Mouse (Mus musculus): Measurements from ENCODE around the gene Commd7. TPM values are rescaled to one million over a fixed set of nuclear protein-coding genes. Genes with fewer than 3 reads are reported as not detected.

Commd7 gene
- polyA plus RNA-seq, 1 experiment from 2014 or later = 84.6 TPM

DNA sequence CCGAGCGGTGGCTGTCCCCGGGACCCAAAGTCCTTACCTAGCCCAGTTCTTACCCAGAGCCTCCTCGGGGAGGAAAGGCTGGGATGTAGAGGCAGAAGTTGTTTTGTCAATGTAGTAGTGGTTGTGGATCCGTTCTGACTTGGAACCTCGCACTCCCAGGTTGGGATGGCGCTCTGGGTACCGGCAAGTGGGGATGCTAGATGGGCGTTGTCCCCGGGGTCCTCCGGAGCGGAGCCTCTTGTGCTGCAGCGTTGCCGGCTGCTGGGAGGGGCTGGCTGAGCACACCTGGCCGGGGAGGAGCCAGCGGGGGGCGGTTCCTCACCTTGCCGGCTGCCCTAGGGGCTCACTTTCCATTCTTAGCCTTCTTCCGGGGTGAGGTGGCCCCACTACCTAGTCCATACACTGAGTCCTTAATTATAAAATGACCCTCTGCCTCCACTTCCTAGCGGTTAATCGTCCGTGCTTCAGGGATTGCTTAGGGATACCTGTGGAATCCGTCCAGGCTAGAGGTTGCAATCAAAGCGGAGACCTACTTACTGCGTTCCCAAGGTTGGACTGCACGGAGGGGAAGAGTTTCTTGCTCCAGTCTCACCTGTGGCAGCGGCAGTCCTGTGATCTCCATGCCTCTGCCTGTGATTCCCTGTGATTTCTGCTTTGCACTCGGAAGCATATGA is 17.6 kb upstream of the Commd7 start:
- 1% methylated on average over 28 of the region's 28 CpGs for WGBS
- H3K4me3 ChIP-seq (replicated peaks) = peak overlapping the region; percentile 73
- H3K36me3 ChIP-seq = no peaks in the 10 kb centered on the region
- H3K27me3 ChIP-seq = peaks cover 12% of the 10 kb centered on the region
- no peaks in the 10 kb centered on the region for H3K9me3 ChIP-seq
- peaks cover 26% of the 10 kb centered on the region for H3K4me1 ChIP-seq (replicated peaks)
- H3K4me2 ChIP-seq (replicated peaks) = peak overlapping the region; percentile 79
- peak; percentile 13 for ATAC-seq
- H3K9ac ChIP-seq (replicated peaks) = peak overlapping the region; percentile 84
- no peak overlapping the region for H3K27ac ChIP-seq

GRCm38 (mm10) chr2:153649298-153650013 is 16.9 kb upstream of the Commd7 start, which contains the start of gene Dnmt3b:
TSS of gene Dnmt3b (plus strand) at chr2:153649450.
- Histone ChIP-seq H3K4me3 (replicated peaks) (peak within 1 kb of the TSS; percentile 73), H3K4me2 (replicated peaks) (peak within 1 kb of the TSS; percentile 79), H3K9ac (replicated peaks) (peak within 1 kb of the TSS; percentile 84), H3K27me3 (peaks cover 12% of the 10 kb centered on the region), H3K36me3 (no peaks in the 10 kb centered on the region), H3K4me1 (replicated peaks) (peaks cover 26% of the 10 kb centered on the region), H3K27ac (no peak within 1 kb of the TSS), H3K9me3 (no peaks in the 10 kb centered on the region)
- WGBS = under 1% methylated on average over 87 of the region's 93 CpGs
- ATAC-seq = peak; percentile 91

DNA sequence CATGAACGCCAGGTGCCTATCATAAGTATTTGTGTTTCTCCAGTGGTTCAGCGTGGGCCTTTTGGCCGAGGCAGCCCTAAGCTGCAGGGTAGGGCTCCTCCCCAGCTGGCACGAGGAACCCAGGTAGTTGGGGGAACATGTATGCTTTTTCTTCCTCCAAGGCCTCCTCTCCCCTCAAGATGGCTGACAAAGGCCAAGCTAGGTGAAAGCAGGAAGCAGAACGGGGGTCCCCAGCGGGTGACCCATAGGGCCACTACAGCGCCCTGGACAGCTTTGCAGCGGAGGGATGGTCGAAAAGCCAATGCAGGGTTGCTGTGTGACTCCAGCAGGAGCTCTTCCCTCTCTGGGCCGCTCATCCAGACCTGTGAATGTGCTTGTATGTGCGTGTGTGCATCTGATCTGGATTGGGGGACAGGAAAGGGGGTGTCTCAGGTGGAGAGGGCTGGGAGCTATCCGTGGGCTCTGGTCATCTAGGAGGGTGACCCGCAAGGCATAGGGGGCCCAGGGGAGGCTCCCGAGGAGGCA is 16.3 kb upstream of the Commd7 start:
- WGBS = 18% methylated on average over 13 of the region's 14 CpGs
- no peaks in the 10 kb centered on the region for H3K9me3 ChIP-seq
- peak overlapping the region; percentile 73 for H3K4me3 ChIP-seq (replicated peaks)
- peaks cover 12% of the 10 kb centered on the region for H3K27me3 ChIP-seq
- ATAC-seq = no peak
- peak overlapping the region; percentile 84 for H3K9ac ChIP-seq (replicated peaks)
- no peaks in the 10 kb centered on the region for H3K36me3 ChIP-seq
- H3K4me2 ChIP-seq (replicated peaks) = peak overlapping the region; percentile 79
- H3K27ac ChIP-seq = no peak overlapping the region
- H3K4me1 ChIP-seq (replicated peaks) = peaks cover 26% of the 10 kb centered on the region

DNA sequence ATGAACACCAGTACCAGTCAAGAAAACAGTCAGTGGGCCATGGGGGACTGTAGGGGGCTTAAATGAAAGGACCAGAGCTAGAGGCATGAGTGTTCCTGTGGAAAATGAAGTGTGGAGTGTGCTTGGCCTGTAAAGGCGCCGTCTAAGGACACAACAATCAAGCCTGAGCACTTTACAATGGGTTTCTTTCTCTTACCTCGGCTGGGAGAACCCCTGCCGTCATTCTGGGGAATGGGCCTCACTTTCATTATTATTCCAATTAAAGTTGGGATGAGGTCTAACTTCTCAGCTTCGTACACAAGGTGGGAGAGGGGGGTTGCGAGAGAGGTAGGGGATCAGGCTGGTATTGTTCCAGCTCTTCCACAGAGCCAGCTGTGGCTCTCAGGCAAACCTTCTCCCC is 10.4 kb upstream of the Commd7 start:
- Histone ChIP-seq H3K27ac (no peak overlapping the region), H3K36me3 (no peaks in the 10 kb centered on the region), H3K9me3 (no peaks in the 10 kb centered on the region), H3K4me2 (replicated peaks) (no peak overlapping the region), H3K27me3 (peaks cover 8% of the 10 kb centered on the region; the same call in 1 of the 2 replicates), H3K4me3 (replicated peaks) (no peak overlapping the region), H3K4me1 (replicated peaks) (no peaks in the 10 kb centered on the region), H3K9ac (replicated peaks) (no peak overlapping the region)
- ATAC-seq = no peak
- 17% methylated on average over 6 of the region's 6 CpGs for WGBS

- Histone ChIP-seq H3K27me3 (peaks cover 9% of the 10 kb centered on the region; the same call in 1 of the 2 replicates), H3K4me3 (replicated peaks) (no peak overlapping the region), H3K4me2 (replicated peaks) (no peak overlapping the region), H3K36me3 (no peaks in the 10 kb centered on the region), H3K27ac (no peak overlapping the region), H3K4me1 (replicated peaks) (no peaks in the 10 kb centered on the region), H3K9me3 (no peaks in the 10 kb centered on the region), H3K9ac (replicated peaks) (no peak overlapping the region)
- no peak for ATAC-seq
- WGBS = 7% methylated on average over 3 of the region's 3 CpGs
Measured at GRCm38 (mm10) chr2:153642496-153642895, 9.9 kb upstream of the Commd7 start.

DNA sequence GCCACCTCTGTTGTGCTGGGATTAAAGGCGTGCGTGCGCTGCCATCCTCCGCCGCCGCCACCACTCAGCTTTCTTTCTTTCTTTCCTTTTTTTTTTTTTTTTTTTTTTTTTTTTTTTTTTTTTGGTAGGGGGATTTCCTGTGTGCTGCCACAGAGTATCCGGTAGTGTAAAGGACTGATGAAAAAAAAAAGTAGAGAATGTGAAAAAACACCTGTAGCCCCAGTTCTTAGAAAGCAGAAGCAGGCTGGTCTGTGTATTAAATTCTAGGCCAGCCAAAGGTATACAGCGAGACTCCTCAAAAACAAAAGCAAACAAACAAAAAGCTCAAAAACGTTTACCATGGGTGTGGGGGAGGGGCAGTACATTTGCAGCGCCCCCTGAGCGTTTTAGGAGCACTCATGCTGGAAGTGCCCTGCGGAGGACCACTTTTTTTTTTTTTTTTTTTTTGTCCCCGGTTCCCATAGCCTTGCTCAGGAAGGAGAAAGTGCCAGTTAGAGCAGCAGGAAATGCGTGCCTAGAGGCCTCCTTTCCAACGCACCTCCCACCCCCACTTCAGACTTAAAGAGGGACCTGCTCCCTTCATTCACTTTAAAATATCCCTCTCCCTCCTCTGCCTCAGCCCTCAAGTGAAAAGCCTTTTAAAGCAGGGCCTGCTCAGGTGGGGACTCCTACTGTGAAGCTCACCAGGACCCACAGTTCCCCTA is 6.5 kb upstream of the Commd7 start:
- Histone ChIP-seq H3K36me3 (no peaks in the 10 kb centered on the region), H3K27ac (no peak overlapping the region), H3K9ac (replicated peaks) (no peak overlapping the region), H3K27me3 (0 out of 2 replicates have a peak, but pooled peaks cover 9% of the 10 kb centered on the region), H3K4me3 (replicated peaks) (no peak overlapping the region), H3K9me3 (no peaks in the 10 kb centered on the region), H3K4me1 (replicated peaks) (no peaks in the 10 kb centered on the region), H3K4me2 (replicated peaks) (no peak overlapping the region)
- ATAC-seq = no peak
- 19% methylated on average over 15 of the region's 15 CpGs for WGBS

DNA sequence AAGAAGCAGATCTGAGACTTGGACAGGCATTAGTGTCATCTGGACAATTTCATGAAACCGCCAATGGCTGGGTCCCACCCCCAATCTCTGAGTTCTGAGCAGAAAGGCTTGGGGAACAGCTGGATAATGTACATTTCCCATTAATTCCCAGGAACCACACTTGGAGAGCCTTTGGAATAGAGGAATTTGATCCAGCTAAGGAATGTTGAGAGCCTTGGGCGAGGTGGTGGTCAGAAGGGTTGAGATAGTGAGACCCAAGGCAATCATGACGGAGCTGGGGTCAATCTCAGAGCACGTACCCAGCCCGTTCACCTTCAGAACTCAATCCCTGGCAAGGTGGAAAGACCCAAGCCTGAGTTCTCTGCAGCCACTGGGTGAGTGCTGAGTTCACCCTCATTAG is 678 bp upstream of the Commd7 start:
- peaks cover 22% of the 10 kb centered on the region for H3K4me1 ChIP-seq (replicated peaks)
- H3K27me3 ChIP-seq = 0 out of 2 replicates have a peak, but pooled peaks cover 4% of the 10 kb centered on the region
- no peak overlapping the region; the same call in 1 of the 2 replicates for H3K9ac ChIP-seq (replicated peaks)
- no peak overlapping the region for H3K27ac ChIP-seq
- ATAC-seq = no peak
- peak overlapping the region; percentile 88; the same call in 1 of the 2 replicates for H3K4me3 ChIP-seq (replicated peaks)
- H3K4me2 ChIP-seq (replicated peaks) = peak overlapping the region; percentile 75; the same call in 1 of the 2 replicates
- H3K9me3 ChIP-seq = no peaks in the 10 kb centered on the region
- 91% methylated on average over 5 of the region's 5 CpGs for WGBS
- peaks cover 10% of the 10 kb centered on the region for H3K36me3 ChIP-seq

DNA sequence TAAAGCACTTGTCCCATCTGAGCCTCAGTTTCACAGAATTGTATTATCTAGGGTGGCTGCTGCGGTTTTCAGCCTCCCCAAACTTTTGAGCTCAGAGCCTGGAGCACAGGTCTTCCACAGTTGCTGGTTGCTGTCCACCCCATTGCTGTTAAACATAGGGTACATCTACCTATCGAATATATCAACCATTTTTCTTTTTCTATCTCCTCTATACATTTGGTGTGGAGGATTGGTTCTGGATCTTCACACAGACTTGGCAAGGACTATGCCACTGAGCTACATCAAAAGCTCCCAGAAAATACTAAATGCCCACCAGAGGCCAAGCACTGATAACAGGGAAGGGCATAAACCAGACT is 268 bp upstream of the Commd7 start:
- 26% methylated on average over 2 of the region's 2 CpGs for WGBS
- Histone ChIP-seq H3K4me2 (replicated peaks) (peak overlapping the region; percentile 75), H3K4me1 (replicated peaks) (peaks cover 22% of the 10 kb centered on the region), H3K27ac (peak overlapping the region; percentile 94), H3K9ac (replicated peaks) (peak overlapping the region; percentile 94), H3K9me3 (no peaks in the 10 kb centered on the region), H3K36me3 (peaks cover 14% of the 10 kb centered on the region), H3K27me3 (0 out of 2 replicates have a peak, but pooled peaks cover under 1% of the 10 kb centered on the region), H3K4me3 (replicated peaks) (peak overlapping the region; percentile 88)
- peak; percentile 41; the same call in 1 of the 2 replicates for ATAC-seq

- Histone ChIP-seq H3K9ac (replicated peaks) (no peak overlapping the region), H3K27me3 (no peaks in the 10 kb centered on the region), H3K4me2 (replicated peaks) (peak overlapping the region; percentile 75; the same call in 1 of the 2 replicates), H3K4me3 (replicated peaks) (no peak overlapping the region), H3K36me3 (peaks cover 29% of the 10 kb centered on the region), H3K27ac (no peak overlapping the region), H3K9me3 (no peaks in the 10 kb centered on the region), H3K4me1 (replicated peaks) (peaks cover 22% of the 10 kb centered on the region)
- 91% methylated on average over 3 of the region's 3 CpGs for WGBS
- no peak for ATAC-seq
Measured at GRCm38 (mm10) chr2:153630950-153631349, 1.6 kb downstream of the Commd7 start.

DNA sequence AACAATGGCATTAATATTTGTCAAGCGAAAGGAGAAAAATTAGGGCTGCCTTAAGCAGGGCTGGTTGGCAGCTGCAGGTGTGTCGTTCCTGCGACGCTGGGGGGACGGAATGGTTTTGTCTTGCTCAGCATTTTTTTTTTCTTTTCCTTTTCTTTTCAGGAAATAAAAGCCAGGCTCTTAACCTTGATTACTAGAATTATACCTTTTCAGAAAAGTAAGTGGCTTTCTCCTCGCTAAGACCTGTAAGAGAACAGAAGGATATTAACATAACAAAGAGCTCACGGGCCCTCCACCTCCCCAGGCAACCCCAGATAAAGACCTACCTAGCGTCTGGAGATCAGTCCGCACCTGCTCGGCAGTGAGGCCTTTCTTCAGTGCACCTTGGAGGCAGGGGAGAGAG is 10.1 kb downstream of the Commd7 start:
- Histone ChIP-seq H3K36me3 (peaks cover 94% of the 10 kb centered on the region), H3K27me3 (no peaks in the 10 kb centered on the region), H3K4me3 (replicated peaks) (no peak overlapping the region), H3K4me1 (replicated peaks) (no peaks in the 10 kb centered on the region), H3K27ac (no peak overlapping the region), H3K4me2 (replicated peaks) (no peak overlapping the region), H3K9me3 (no peaks in the 10 kb centered on the region), H3K9ac (replicated peaks) (no peak overlapping the region)
- no peak for ATAC-seq
- WGBS = 39% methylated on average over 10 of the region's 10 CpGs

GRCm38 (mm10) chr2:153618889-153619288 is 13.7 kb downstream of the Commd7 start:
- H3K9ac ChIP-seq (replicated peaks) = no peak overlapping the region
- 85% methylated on average over 10 of the region's 10 CpGs for WGBS
- H3K4me1 ChIP-seq (replicated peaks) = no peaks in the 10 kb centered on the region
- no peak overlapping the region for H3K4me3 ChIP-seq (replicated peaks)
- no peaks in the 10 kb centered on the region for H3K27me3 ChIP-seq
- ATAC-seq = no peak
- H3K36me3 ChIP-seq = peaks cover 70% of the 10 kb centered on the region
- no peaks in the 10 kb centered on the region for H3K9me3 ChIP-seq
- H3K27ac ChIP-seq = no peak overlapping the region
- no peak overlapping the region for H3K4me2 ChIP-seq (replicated peaks)

DNA sequence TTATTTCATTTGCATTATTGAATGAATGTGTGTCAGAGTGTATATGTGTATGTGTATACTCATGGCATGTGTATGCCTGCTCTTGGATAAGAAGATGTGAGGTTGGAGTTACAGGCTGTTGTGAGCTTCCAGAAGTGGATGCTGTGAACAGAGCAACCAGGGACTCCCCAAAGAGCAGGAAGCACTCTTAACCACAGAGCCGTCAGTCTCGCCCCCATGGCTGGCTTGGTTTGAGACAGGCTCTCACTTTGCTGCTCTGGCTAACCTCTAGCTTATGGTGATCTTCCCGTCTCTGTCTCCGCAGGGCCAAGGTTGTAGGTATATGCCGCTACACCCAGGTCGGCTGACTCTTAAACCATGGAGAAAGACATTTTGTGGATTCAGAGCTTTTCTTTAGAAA is 14.1 kb downstream of the Commd7 start:
- no peak for ATAC-seq
- Histone ChIP-seq H3K36me3 (peaks cover 66% of the 10 kb centered on the region), H3K9me3 (no peaks in the 10 kb centered on the region), H3K9ac (replicated peaks) (no peak overlapping the region), H3K4me1 (replicated peaks) (no peaks in the 10 kb centered on the region), H3K4me3 (replicated peaks) (no peak overlapping the region), H3K4me2 (replicated peaks) (no peak overlapping the region), H3K27me3 (no peaks in the 10 kb centered on the region), H3K27ac (no peak overlapping the region)
- 94% methylated on average over 6 of the region's 6 CpGs for WGBS

All from midbrain, embryonic 13.5 days (tissue).